Mouse (Mus musculus) cortical plate, adult 2 months (tissue): ENCODE measurements at regions not wholly inside any gene's neighbourhood (a gene's known extent, or its start where the extent isn't known, plus 50 kb on each side); places are given as distances from the start of the nearest gene placed in this dataset.

Source experiments
- H3K27ac ChIP-seq: fragments of 200-500 bp; 2 replicates; pipeline ENCODE4 v1.5.1; 2012; ENCODE audit warnings: low read length, control low read depth, inconsistent platforms; ENCODE audit not compliant: insufficient read depth
- H3K4me1 ChIP-seq: fragments of 200-500 bp; 2 replicates; pipeline ENCODE4 v1.6.1; 2011; ENCODE audit warnings: low read length; ENCODE audit not compliant: control insufficient read depth, insufficient read depth
- H3K4me3 ChIP-seq: fragments of 200-500 bp; 2 replicates; pipeline ENCODE4 v1.5.1; 2011; ENCODE audit warnings: mild to moderate bottlenecking, low read length, control low read depth; ENCODE audit not compliant: insufficient read depth
- CTCF ChIP-seq: fragments of 200-500 bp; IDR thresholded peaks from 2 replicates; pipeline ENCODE4 v1.5.1; 2011; ENCODE audit warnings: mild to moderate bottlenecking, control low read depth, low read length; ENCODE audit not compliant: insufficient read depth; ENCODE audit errors: extremely low read depth
- POLR2A ChIP-seq: fragments of 200-500 bp; IDR thresholded peaks from 2 replicates; pipeline ENCODE4 v1.6.1; 2011; ENCODE audit warnings: mild to moderate bottlenecking, low read length, control low read depth; ENCODE audit not compliant: insufficient read depth; ENCODE audit errors: extremely low read depth

- Histone ChIP-seq H3K4me1 (no peaks in the 10 kb centered on the region), H3K4me3 (no peak overlapping the region), H3K27ac (no peak overlapping the region)
- TF ChIP-seq CTCF = no peak
- TF ChIP-seq POLR2A = no peak
These were observed 358.1 kb upstream of the Tle4 start for GRCm38 (mm10) chr19:14955969-14956368.

DNA sequence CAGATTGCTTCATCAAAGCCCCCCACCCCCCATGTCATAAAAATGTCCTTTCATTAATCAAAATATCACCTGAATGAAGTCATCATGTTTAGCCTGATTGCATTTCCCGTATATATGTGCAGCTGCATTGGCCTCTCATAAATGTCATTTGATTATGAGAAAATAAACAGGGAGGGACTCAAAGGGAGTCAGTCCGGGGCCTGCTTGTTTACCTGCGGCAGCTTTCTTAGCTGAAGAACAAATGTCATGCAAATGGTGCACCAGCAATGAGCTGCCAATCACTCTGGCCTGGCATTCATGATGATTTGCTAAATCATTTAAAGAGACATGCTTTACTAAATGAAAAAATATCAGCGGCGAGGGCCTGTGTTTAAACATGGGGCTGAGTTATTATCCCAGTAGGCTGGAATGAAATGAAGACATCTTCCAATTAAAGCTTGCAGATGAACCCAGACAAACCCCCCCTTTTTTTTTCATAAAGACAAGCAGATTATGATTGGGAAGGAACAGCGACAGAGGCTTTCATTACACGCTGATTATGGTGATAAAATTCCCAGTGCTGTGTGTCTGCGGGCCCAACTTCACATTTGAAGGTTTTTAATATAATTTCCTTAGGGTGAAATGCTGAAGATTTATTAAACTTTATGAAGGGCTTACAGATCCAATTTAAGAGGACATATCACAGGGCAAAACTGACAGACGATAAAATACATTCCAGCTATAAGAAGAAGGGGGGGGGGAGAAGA is 342.5 kb upstream of the Tle4 start:
- H3K27ac ChIP-seq = no peak overlapping the region
- TF ChIP-seq POLR2A (no peak), CTCF (no peak)
- H3K4me3 ChIP-seq = no peak overlapping the region
- no peaks in the 10 kb centered on the region for H3K4me1 ChIP-seq

DNA sequence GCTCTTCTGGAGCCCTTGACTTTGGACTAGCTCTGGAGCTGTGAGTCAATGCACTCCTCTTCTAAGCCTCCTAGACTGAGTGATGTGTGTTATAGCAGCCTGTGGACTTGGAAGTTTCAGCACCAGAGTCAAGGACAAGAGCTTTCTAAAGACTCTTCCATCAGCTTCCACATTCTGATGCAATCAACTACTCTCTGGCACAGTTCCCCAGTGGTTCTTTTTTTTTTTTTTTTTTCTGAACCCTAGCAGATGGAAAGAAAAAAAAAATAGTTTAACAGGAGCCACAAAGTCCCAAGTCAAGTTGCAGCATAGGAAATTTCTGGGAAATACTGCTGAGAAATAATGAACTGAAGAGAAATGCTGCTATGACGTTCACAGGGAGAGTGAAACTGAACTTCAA is 324.4 kb upstream of the Tle4 start:
- no peak overlapping the region for H3K27ac ChIP-seq
- no peak overlapping the region for H3K4me3 ChIP-seq
- TF ChIP-seq CTCF (no peak), POLR2A (no peak)
- no peaks in the 10 kb centered on the region for H3K4me1 ChIP-seq

DNA sequence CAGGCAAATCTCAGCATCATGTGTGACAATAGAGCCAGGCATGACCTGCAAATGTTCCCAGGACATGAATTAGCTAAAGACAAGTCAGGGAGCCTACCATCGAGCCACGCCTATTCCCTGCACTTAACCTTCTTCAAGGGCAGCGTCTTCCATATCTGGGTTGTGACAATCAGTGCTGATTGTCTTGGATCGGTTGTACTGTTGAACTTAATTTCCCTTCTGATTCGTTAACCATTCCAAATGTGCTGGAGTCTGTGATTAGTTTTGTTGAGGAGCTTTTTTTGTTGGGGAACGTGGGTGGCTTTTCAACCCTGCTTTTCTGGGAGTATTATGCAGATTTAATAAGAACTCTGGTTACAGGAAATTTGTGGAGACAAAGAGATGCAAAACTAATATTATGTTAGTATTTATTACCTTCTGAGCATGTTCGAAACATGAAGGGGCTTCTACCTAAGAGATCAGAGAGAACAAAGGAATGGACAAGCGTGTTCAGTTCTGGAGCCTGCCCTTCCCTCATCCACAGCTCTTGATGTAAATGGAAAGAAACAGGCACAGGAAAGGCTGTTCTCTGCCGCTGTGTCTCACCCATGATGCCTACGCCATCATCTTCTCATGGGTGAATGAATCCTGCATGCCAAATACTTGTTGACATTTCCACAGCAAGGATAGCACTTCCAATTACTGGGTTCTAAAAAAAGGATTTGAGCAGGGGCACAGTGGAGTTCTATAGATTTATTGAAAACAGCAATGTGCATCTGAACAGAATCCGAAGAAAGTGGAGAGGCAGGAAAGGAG is 313.4 kb upstream of the Tle4 start:
- TF ChIP-seq CTCF (no peak), POLR2A (no peak)
- Histone ChIP-seq H3K4me3 (no peak overlapping the region), H3K4me1 (no peaks in the 10 kb centered on the region; the same call in 1 of the 2 replicates), H3K27ac (no peak overlapping the region)

- Histone ChIP-seq H3K4me1 (no peaks in the 10 kb centered on the region), H3K4me3 (no peak overlapping the region), H3K27ac (no peak overlapping the region)
- no peak for TF ChIP-seq POLR2A
- no peak for TF ChIP-seq CTCF
These were observed 297.0 kb upstream of the Tle4 start for GRCm38 (mm10) chr19:14894875-14895274.

- Histone ChIP-seq H3K4me1 (no peaks in the 10 kb centered on the region), H3K4me3 (no peak overlapping the region), H3K27ac (no peak overlapping the region)
- TF ChIP-seq CTCF = no peak
- no peak for TF ChIP-seq POLR2A
These were observed 294.5 kb upstream of the Tle4 start for GRCm38 (mm10) chr19:14892390-14892758.

DNA sequence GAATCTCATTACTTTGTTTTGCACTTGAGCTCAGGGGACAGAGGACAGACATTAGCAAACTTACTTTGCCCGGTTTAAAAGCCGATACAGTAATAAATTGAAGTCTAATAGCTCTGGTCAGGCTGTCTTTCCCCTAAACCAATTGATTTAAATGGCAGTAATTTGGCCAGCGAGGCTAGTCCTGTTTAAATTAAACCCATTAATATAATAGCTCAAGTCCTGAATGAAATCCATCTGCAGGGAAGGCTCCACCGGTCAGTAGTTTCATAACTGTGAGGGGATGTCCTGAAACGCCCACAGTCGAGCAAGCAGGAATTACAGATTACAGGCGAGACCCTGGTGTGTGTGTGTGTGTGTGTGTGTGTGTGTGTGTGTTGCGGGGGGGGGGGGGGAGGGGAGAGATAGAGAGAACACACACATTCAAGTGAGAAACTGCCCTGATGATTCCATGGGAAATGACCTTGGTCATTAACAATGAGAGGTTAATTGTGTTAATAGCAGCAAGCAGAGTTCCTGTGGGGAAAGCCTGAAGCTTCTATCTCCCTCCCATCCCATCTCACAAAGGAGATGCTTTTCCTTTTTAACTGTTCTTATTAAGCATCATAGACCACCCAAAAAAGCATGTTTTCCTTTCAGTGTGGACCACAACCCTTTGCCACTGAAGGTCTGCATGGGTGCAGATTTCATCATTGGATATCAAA is 294.0 kb upstream of the Tle4 start:
- H3K4me1 ChIP-seq = no peaks in the 10 kb centered on the region
- TF ChIP-seq POLR2A = no peak
- no peak for TF ChIP-seq CTCF
- H3K27ac ChIP-seq = no peak overlapping the region
- H3K4me3 ChIP-seq = no peak overlapping the region

GRCm38 (mm10) chr19:14891090-14891428 is 293.2 kb upstream of the Tle4 start:
- Histone ChIP-seq H3K27ac (no peak overlapping the region), H3K4me3 (peak overlapping the region; percentile 26; the same call in 1 of the 2 replicates), H3K4me1 (no peaks in the 10 kb centered on the region)
- no peak for TF ChIP-seq POLR2A
- no peak for TF ChIP-seq CTCF

DNA sequence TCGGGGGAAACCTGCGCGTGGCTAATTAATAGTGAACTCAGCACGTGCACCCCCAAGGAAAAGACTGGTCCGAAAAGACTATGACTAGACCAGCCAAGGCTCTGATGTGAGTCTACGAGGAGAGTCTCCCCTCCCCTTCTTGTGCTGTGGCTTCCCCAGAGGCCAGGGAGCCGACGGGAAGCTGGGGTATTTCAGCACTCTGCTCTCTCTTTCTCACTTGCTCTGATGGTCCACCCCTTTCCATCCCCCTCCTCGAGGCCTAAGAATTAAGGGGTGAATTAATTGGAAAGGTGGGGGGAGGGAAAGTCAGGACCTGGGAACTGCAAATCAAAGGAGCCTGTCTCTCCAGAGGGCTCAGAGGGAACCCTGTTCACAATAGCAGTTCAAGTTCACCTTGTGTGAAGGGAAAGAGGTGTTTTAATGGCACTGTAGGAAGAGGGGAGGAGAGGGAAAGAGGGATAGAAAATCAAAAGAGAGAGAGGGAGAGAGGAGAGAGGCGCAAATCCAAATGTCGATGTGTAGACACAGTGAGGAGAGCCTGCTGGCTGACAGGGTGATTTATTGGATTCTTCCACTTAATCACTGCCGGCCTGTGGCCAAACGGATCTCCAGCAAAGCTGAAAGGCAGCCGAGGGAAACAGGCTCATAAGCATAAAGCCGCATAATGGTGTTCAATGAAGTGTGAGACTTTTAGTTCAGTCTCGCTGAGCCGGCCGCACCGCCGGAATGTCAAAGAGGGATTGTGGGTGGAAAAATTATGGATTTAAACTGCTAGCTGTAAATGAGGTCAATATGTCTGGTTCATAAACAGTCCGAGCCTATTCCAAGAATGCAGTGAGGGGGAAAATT is 292.6 kb upstream of the Tle4 start:
- no peak overlapping the region for H3K27ac ChIP-seq
- TF ChIP-seq POLR2A (no peak), CTCF (no peak)
- H3K4me1 ChIP-seq = no peaks in the 10 kb centered on the region
- peak overlapping the region; percentile 26; the same call in 1 of the 2 replicates for H3K4me3 ChIP-seq
